Mouse (Mus musculus): ENCODE data around the gene Icam1. TPM values are rescaled to one million over a fixed set of nuclear protein-coding genes. Genes with fewer than 3 reads are reported as not detected.
"Not testable (repeated sequence)": the region's sequence is repeated elsewhere in the genome, so short reads cannot be mapped to it uniquely, and the experiment has no call there.

Icam1 gene
- polyA plus RNA-seq, 1 experiment from 2014 or later = 5.8 TPM

GRCm38 (mm10) chr9:20998337-20998736, 17.4 kb upstream of the Icam1 start:
- 81% methylated on average over 1 of the region's 1 CpGs for WGBS
- H3K36me3 ChIP-seq; H3K4me1 ChIP-seq; H3K9me3 ChIP-seq; H3K4me2 ChIP-seq (replicated peaks); ATAC-seq (ENCODE audit: low FRiP score, low read depth); H3K9ac ChIP-seq; H3K4me3 ChIP-seq; H3K27ac ChIP-seq; H3K27me3 ChIP-seq (replicated peaks): not testable (repeated sequence)

GRCm38 (mm10) chr9:21000811-21001210, 15.0 kb upstream of the Icam1 start:
- Histone ChIP-seq H3K4me2 (replicated peaks) (no peak overlapping the region), H3K9me3 (no peaks in the 10 kb centered on the region), H3K4me1 (peaks cover 6% of the 10 kb centered on the region; the same call in 1 of the 2 replicates), H3K9ac (no peak overlapping the region), H3K27me3 (replicated peaks) (no peaks in the 10 kb centered on the region), H3K4me3 (no peak overlapping the region), H3K27ac (no peak overlapping the region), H3K36me3 (peaks cover 10% of the 10 kb centered on the region)
- ATAC-seq (ENCODE audit: low FRiP score, low read depth) = no peak

GRCm38 (mm10) chr9:21001651-21002200, 14.1 kb upstream of the Icam1 start:
- Histone ChIP-seq H3K9me3 (no peaks in the 10 kb centered on the region), H3K4me1 (peaks cover 6% of the 10 kb centered on the region; the same call in 1 of the 2 replicates), H3K4me2 (replicated peaks) (peak overlapping the region; percentile 90; the same call in 1 of the 2 replicates), H3K36me3 (peaks cover 18% of the 10 kb centered on the region), H3K9ac (no peak overlapping the region), H3K27ac (no peak overlapping the region), H3K27me3 (replicated peaks) (no peaks in the 10 kb centered on the region), H3K4me3 (no peak overlapping the region)
- WGBS = 73% methylated on average over 6 of the region's 6 CpGs
- ATAC-seq (ENCODE audit: low FRiP score, low read depth) = no peak

GRCm38 (mm10) chr9:21002270-21002626, 13.5 kb upstream of the Icam1 start:
- Histone ChIP-seq H3K4me2 (replicated peaks) (peak overlapping the region; percentile 90), H3K9ac (peak overlapping the region; percentile 77), H3K4me1 (peaks cover 6% of the 10 kb centered on the region; the same call in 1 of the 2 replicates), H3K27ac (0 out of 2 replicates have a peak overlapping the region, but pooled peaks have one; percentile 20), H3K9me3 (no peaks in the 10 kb centered on the region), H3K36me3 (peaks cover 23% of the 10 kb centered on the region), H3K27me3 (replicated peaks) (no peaks in the 10 kb centered on the region), H3K4me3 (peak overlapping the region; percentile 76)
- peak; percentile 60; the same call in 1 of the 2 replicates for ATAC-seq (ENCODE audit: low FRiP score, low read depth)
- WGBS = 12% methylated on average over 7 of the region's 7 CpGs

GRCm38 (mm10) chr9:21002627-21003551, 12.9 kb upstream of the Icam1 start, which contains the start of gene Mrpl4:
TSS of gene Mrpl4 (plus strand) at chr9:21002738.
- Histone ChIP-seq H3K27ac (0 out of 2 replicates have a peak within 1 kb of the TSS, but pooled peaks have one; percentile 37), H3K4me1 (peaks cover 6% of the 10 kb centered on the region; the same call in 1 of the 2 replicates), H3K4me2 (replicated peaks) (peak within 1 kb of the TSS; percentile 90), H3K9me3 (no peaks in the 10 kb centered on the region), H3K36me3 (peaks cover 29% of the 10 kb centered on the region), H3K9ac (peak within 1 kb of the TSS; percentile 77), H3K4me3 (peak within 1 kb of the TSS; percentile 76), H3K27me3 (replicated peaks) (no peaks in the 10 kb centered on the region)
- ATAC-seq (ENCODE audit: low FRiP score, low read depth) = peak; percentile 90
- under 1% methylated on average over 72 of the region's 72 CpGs for WGBS

GRCm38 (mm10) chr9:21007313-21007952, 8.4 kb upstream of the Icam1 start:
- Histone ChIP-seq H3K9me3 (no peaks in the 10 kb centered on the region), H3K4me3 (no peak overlapping the region), H3K4me2 (replicated peaks) (no peak overlapping the region), H3K9ac (no peak overlapping the region), H3K36me3 (peaks cover 46% of the 10 kb centered on the region), H3K27ac (no peak overlapping the region), H3K27me3 (replicated peaks) (0 out of 2 replicates have a peak, but pooled peaks cover 4% of the 10 kb centered on the region), H3K4me1 (peaks cover 6% of the 10 kb centered on the region; the same call in 1 of the 2 replicates)
- 92% methylated on average over 10 of the region's 10 CpGs for WGBS
- ATAC-seq (ENCODE audit: low FRiP score, low read depth) = no peak

- H3K4me3 ChIP-seq = no peak overlapping the region
- H3K9me3 ChIP-seq = no peaks in the 10 kb centered on the region
- H3K36me3 ChIP-seq = peaks cover 46% of the 10 kb centered on the region
- H3K4me2 ChIP-seq (replicated peaks) = no peak overlapping the region
- H3K27ac ChIP-seq = no peak overlapping the region
- ATAC-seq (ENCODE audit: low FRiP score, low read depth) = no peak
- peaks cover 6% of the 10 kb centered on the region; the same call in 1 of the 2 replicates for H3K4me1 ChIP-seq
- H3K9ac ChIP-seq = no peak overlapping the region
- WGBS = 86% methylated on average over 7 of the region's 7 CpGs
- 0 out of 2 replicates have a peak, but pooled peaks cover 9% of the 10 kb centered on the region for H3K27me3 ChIP-seq (replicated peaks)
Measured at GRCm38 (mm10) chr9:21008007-21008406, 7.8 kb upstream of the Icam1 start.

GRCm38 (mm10) chr9:21010362-21010761, 5.4 kb upstream of the Icam1 start:
- Histone ChIP-seq H3K9me3 (no peaks in the 10 kb centered on the region), H3K27me3 (replicated peaks) (peaks cover 28% of the 10 kb centered on the region), H3K4me1 (0 out of 2 replicates have a peak, but pooled peaks cover 7% of the 10 kb centered on the region), H3K4me2 (replicated peaks) (no peak overlapping the region), H3K36me3 (peaks cover 40% of the 10 kb centered on the region), H3K4me3 (no peak overlapping the region), H3K27ac (no peak overlapping the region), H3K9ac (no peak overlapping the region)
- 65% methylated on average over 2 of the region's 2 CpGs for WGBS
- ATAC-seq (ENCODE audit: low FRiP score, low read depth) = no peak

GRCm38 (mm10) chr9:21010939-21011541, 4.7 kb upstream of the Icam1 start:
- ATAC-seq (ENCODE audit: low FRiP score, low read depth); H3K27ac ChIP-seq; H3K4me2 ChIP-seq (replicated peaks); H3K9me3 ChIP-seq; H3K4me3 ChIP-seq; H3K9ac ChIP-seq: not testable (repeated sequence)
- H3K27me3 ChIP-seq (replicated peaks) = peaks cover 34% of the 10 kb centered on the region
- 0 out of 2 replicates have a peak, but pooled peaks cover 14% of the 10 kb centered on the region for H3K4me1 ChIP-seq
- peaks cover 33% of the 10 kb centered on the region for H3K36me3 ChIP-seq
- WGBS = 77% methylated on average over 9 of the region's 9 CpGs

GRCm38 (mm10) chr9:21011846-21012312, 3.9 kb upstream of the Icam1 start:
- ATAC-seq (ENCODE audit: low FRiP score, low read depth) = no peak
- no peak overlapping the region for H3K4me2 ChIP-seq (replicated peaks)
- WGBS = 66% methylated on average over 5 of the region's 5 CpGs
- no peaks in the 10 kb centered on the region for H3K9me3 ChIP-seq
- peaks cover 43% of the 10 kb centered on the region for H3K27me3 ChIP-seq (replicated peaks)
- no peak overlapping the region for H3K4me3 ChIP-seq
- no peak overlapping the region for H3K9ac ChIP-seq
- no peak overlapping the region for H3K27ac ChIP-seq
- peaks cover 14% of the 10 kb centered on the region; the same call in 1 of the 2 replicates for H3K4me1 ChIP-seq
- peaks cover 26% of the 10 kb centered on the region for H3K36me3 ChIP-seq

GRCm38 (mm10) chr9:21012368-21012767, 3.4 kb upstream of the Icam1 start:
- Histone ChIP-seq H3K27me3 (replicated peaks) (peaks cover 48% of the 10 kb centered on the region), H3K4me1 (peaks cover 14% of the 10 kb centered on the region; the same call in 1 of the 2 replicates), H3K9ac (no peak overlapping the region), H3K9me3 (no peaks in the 10 kb centered on the region), H3K36me3 (peaks cover 22% of the 10 kb centered on the region), H3K27ac (no peak overlapping the region), H3K4me3 (no peak overlapping the region), H3K4me2 (replicated peaks) (no peak overlapping the region)
- 46% methylated on average over 1 of the region's 1 CpGs for WGBS
- ATAC-seq (ENCODE audit: low FRiP score, low read depth) = no peak

Measured in neural tube, embryonic 12.5 days (tissue).